Mouse (Mus musculus): ENCODE data around the gene Rps11. TPM values are rescaled to one million over a fixed set of nuclear protein-coding genes. Genes with fewer than 3 reads are reported as not detected.
"Not testable (repeated sequence)": the region's sequence is repeated elsewhere in the genome, so short reads cannot be mapped to it uniquely, and the experiment has no call there.

The Rps11 gene
- total RNA-seq, 2 experiments from 2014 or later: 985 to 1,047 TPM

- DNase-seq (ENCODE audit: low spot score in 2 of 2): no peak
Observed at GRCm38 (mm10) chr7:45134544-45135026, 10.3 kb upstream of the Rps11 start.

GRCm38 (mm10) chr7:45133446-45134159 is 9.4 kb upstream of the Rps11 start:
- no peak for DNase-seq (ENCODE audit: low spot score in 2 of 2)

GRCm38 (mm10) chr7:45131850-45132249 is 7.6 kb upstream of the Rps11 start:
- no peak for DNase-seq (ENCODE audit: low spot score in 2 of 2)

GRCm38 (mm10) chr7:45129776-45130512 is 5.7 kb upstream of the Rps11 start:
- DNase-seq (ENCODE audit: low spot score in 2 of 2): no peak

GRCm38 (mm10) chr7:45129318-45129717 is 5.1 kb upstream of the Rps11 start:
- no peak for DNase-seq (ENCODE audit: low spot score in 2 of 2)

GRCm38 (mm10) chr7:45128624-45129246 is 4.5 kb upstream of the Rps11 start, which contains the start of gene Rpl13a:
TSS of gene Rpl13a (minus strand) at chr7:45128761.
- peak; percentile 90 to 97 for DNase-seq (ENCODE audit: low spot score in 2 of 2)

- no peak for DNase-seq (ENCODE audit: low spot score in 2 of 2)
Observed at GRCm38 (mm10) chr7:45127700-45128224, 3.5 kb upstream of the Rps11 start.

- DNase-seq (ENCODE audit: low spot score in 2 of 2): no peak
Observed at GRCm38 (mm10) chr7:45126844-45127699, 2.8 kb upstream of the Rps11 start.

GRCm38 (mm10) chr7:45126147-45126843 is 2.1 kb upstream of the Rps11 start:
- DNase-seq (ENCODE audit: low spot score in 2 of 2): no peak

- not testable (repeated sequence) for DNase-seq (ENCODE audit: low spot score in 2 of 2)
Observed at GRCm38 (mm10) chr7:45125649-45126048, 1.4 kb upstream of the Rps11 start.

- no peak for DNase-seq (ENCODE audit: low spot score in 2 of 2)
Observed at GRCm38 (mm10) chr7:45125144-45125600, 933 bp upstream of the Rps11 start.

GRCm38 (mm10) chr7:45123186-45123570 is 1.1 kb downstream of the Rps11 start:
- DNase-seq (ENCODE audit: low spot score in 2 of 2): no peak

- DNase-seq (ENCODE audit: low spot score in 2 of 2): no peak
Observed at GRCm38 (mm10) chr7:45122561-45123185, 1.6 kb downstream of the Rps11 start.

- DNase-seq (ENCODE audit: low spot score in 2 of 2): no peak
Observed at GRCm38 (mm10) chr7:45121966-45122365, 2.3 kb downstream of the Rps11 start.

- DNase-seq (ENCODE audit: low spot score in 2 of 2): no peak
Observed at GRCm38 (mm10) chr7:45121404-45121803, 2.8 kb downstream of the Rps11 start.

- no peak for DNase-seq (ENCODE audit: low spot score in 2 of 2)
Observed at GRCm38 (mm10) chr7:45119780-45120709, 4.2 kb downstream of the Rps11 start.

GRCm38 (mm10) chr7:45118336-45118735 is 5.9 kb downstream of the Rps11 start:
- DNase-seq (ENCODE audit: low spot score in 2 of 2): no peak

GRCm38 (mm10) chr7:45117566-45117965 is 6.7 kb downstream of the Rps11 start:
- no peak for DNase-seq (ENCODE audit: low spot score in 2 of 2)
